Mouse (Mus musculus): Measurements from ENCODE around the gene Rab37.

DNA sequence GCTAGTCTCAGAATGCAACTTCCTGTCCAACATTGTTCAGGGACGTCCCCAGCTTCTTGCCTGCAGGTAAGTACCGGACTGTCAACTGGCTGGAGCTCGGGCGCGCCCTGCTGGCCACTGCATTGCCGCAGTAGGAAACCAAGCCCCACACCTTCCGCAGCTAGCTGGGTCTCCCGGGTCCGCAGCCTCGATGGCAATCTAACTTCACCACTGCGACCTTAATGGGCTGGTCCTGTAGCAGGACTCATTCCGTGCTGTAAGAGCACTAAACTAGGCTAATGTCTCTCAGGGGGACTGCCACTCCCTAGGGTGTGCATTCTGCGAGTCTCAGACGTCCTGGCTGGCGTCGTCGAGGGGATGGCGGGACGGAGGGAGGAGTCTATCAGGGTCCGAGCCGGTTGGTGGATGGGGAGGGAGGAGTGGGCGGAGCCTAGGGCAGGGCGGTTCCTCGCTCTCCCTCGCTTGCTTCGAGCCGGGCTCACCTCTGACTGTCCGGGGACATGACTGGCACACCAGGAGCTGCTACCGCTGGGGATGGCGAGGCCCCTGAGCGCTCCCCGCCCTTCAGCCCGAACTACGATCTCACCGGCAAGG lies 62.6 kb downstream of the Rab37 start:
- TF ChIP-seq POLR2A (IDR thresholded peaks at IDR 0.05; ENCODE audit: insufficient read depth, low read depth, low read length) (peak; percentile 39; the same call in 1 of the 2 replicates), CTCF (IDR thresholded peaks at IDR 0.05) (peak; percentile 89), EP300 (IDR thresholded peaks at IDR 0.05; ENCODE audit: insufficient read depth, low read depth, low read length) (0 out of 2 replicates have a peak, but pooled peaks have one; percentile 18)

All from heart, adult 2 months (tissue).